Mouse (Mus musculus) heart, adult 8-10 months (tissue): ENCODE data around the gene Chid1. TPM values are rescaled to one million over a fixed set of nuclear protein-coding genes. Genes with fewer than 3 reads are reported as not detected.

ENCODE experiments used
- DNase-seq: peaks from one replicate; pipeline ENCODE4 v3.0.0; 2022; ENCODE audit warnings: low spot score
- total RNA-seq, 4 experiments: library from RNA; stranded (reverse); gene quantifications; 2 replicates each; pipeline ENCODE4 v1.2.4; 2022

Gene Chid1
- total RNA-seq, result 10 to 100 TPM; 48.2 to 55.0 (median 50.3) TPM

GRCm38 (mm10) chr7:141539556-141540311 is at the start of gene Chid1:
Gene Chid1, minus strand, starts transcription at chr7:141539857.
- peak; percentile 99 for DNase-seq

GRCm38 (mm10) chr7:141588890-141589289 is 49.2 kb upstream of the Chid1 start:
- DNase-seq, result no peak

- no peak for DNase-seq
These were observed 46.2 kb upstream of the Chid1 start for GRCm38 (mm10) chr7:141585881-141586280.

- DNase-seq, result no peak
These were observed 45.6 kb upstream of the Chid1 start for GRCm38 (mm10) chr7:141585288-141585687.

GRCm38 (mm10) chr7:141584048-141584841 is 44.6 kb upstream of the Chid1 start:
- DNase-seq, result no peak

- no peak for DNase-seq
These were observed 41.7 kb upstream of the Chid1 start for GRCm38 (mm10) chr7:141581323-141581722.

- no peak for DNase-seq
These were observed 39.3 kb upstream of the Chid1 start for GRCm38 (mm10) chr7:141578943-141579342.

GRCm38 (mm10) chr7:141578511-141578910 is 38.9 kb upstream of the Chid1 start:
- no peak for DNase-seq

GRCm38 (mm10) chr7:141577801-141578200 is 38.1 kb upstream of the Chid1 start:
- no peak for DNase-seq

GRCm38 (mm10) chr7:141575481-141575880 is 35.8 kb upstream of the Chid1 start:
- DNase-seq, result no peak

- DNase-seq, result no peak
These were observed 34.4 kb upstream of the Chid1 start for GRCm38 (mm10) chr7:141574041-141574440.

GRCm38 (mm10) chr7:141570625-141571295 is 31.1 kb upstream of the Chid1 start:
- no peak for DNase-seq

GRCm38 (mm10) chr7:141569916-141570315 is 30.3 kb upstream of the Chid1 start:
- DNase-seq, result no peak

GRCm38 (mm10) chr7:141569283-141569803 is 29.7 kb upstream of the Chid1 start:
- DNase-seq, result no peak

GRCm38 (mm10) chr7:141566587-141566986 is 26.9 kb upstream of the Chid1 start:
- DNase-seq, result no peak

- no peak for DNase-seq
These were observed 24.9 kb upstream of the Chid1 start for GRCm38 (mm10) chr7:141564561-141564960.

- DNase-seq, result peak; percentile 76
These were observed 23.3 kb upstream of the Chid1 start for GRCm38 (mm10) chr7:141562852-141563427.

- DNase-seq, result no peak
These were observed 22.8 kb upstream of the Chid1 start for GRCm38 (mm10) chr7:141562421-141562851.

GRCm38 (mm10) chr7:141561682-141562391 is 22.2 kb upstream of the Chid1 start, which contains the start of gene Ap2a2:
Gene Ap2a2, plus strand, starts transcription at chr7:141562173.
- peak; percentile 83 for DNase-seq

- no peak for DNase-seq
These were observed 20.8 kb upstream of the Chid1 start for GRCm38 (mm10) chr7:141560471-141560870.
